Comparison of ENCODE assay signal across 17 mouse cellular contexts in genomic region chr4:85326052-85326451, GRCm38 (mm10).
DNase-seq lines count a peak whose midpoint lies in the region; ATAC-seq lines count a peak whose summit lies in the region.
"Had no signal": no experiment of that assay in that cellular context is flagged by ENCODE, and none has a peak within 500 bp of the region (broad histone marks: within the 10 kb centered on the region; RNA-seq: fewer than 3 reads in every experiment).

No protein-coding gene starts in this region.

- no peaks in the 10 kb centered on the region for H3K36me3 ChIP-seq in forebrain, embryonic 14.5 days (ENCODE audit: control insufficient read depth, insufficient read depth, low read length)
- no peaks in the 10 kb centered on the region for H3K36me3 ChIP-seq in forebrain, embryonic 11.5 days (ENCODE audit: control insufficient read depth, insufficient read depth, low read length)
- no peaks in the 10 kb centered on the region for H3K36me3 ChIP-seq in hindbrain, embryonic 15.5 days
- H3K36me3 ChIP-seq in hindbrain, embryonic 14.5 days (replicated peaks; ENCODE audit: control insufficient read depth, insufficient read depth), result no peaks in the 10 kb centered on the region
- H3K36me3 ChIP-seq in neural tube, embryonic 15.5 days, result no peaks in the 10 kb centered on the region
- H3K36me3 ChIP-seq: embryonic facial prominence, embryonic 13.5 days; heart, embryonic 13.5 days had no signal

- no peak for ATAC-seq in forebrain, embryonic 14.5 days
- no peak for ATAC-seq in forebrain, embryonic 11.5 days (replicated peaks; ENCODE audit: low FRiP score)
- no peak for ATAC-seq in hindbrain, embryonic 15.5 days (ENCODE audit: low FRiP score, low read depth)
- no peak for ATAC-seq in hindbrain, embryonic 14.5 days (ENCODE audit: low FRiP score)
- ATAC-seq in neural tube, embryonic 15.5 days (ENCODE audit: low FRiP score), result no peak
- ATAC-seq in erythroblast, adult 5-6 weeks (replicated peaks; ENCODE audit: low FRiP score, poor library complexity, severe bottlenecking), result no peak

- H3K4me1 ChIP-seq in forebrain, embryonic 14.5 days (ENCODE audit: control insufficient read depth, insufficient read depth, low read length), result no peaks in the 10 kb centered on the region
- no peaks in the 10 kb centered on the region for H3K4me1 ChIP-seq in forebrain, embryonic 11.5 days (replicated peaks; ENCODE audit: control insufficient read depth, insufficient read depth, low read length)
- H3K4me1 ChIP-seq in hindbrain, embryonic 15.5 days (replicated peaks), result peaks cover 2% of the 10 kb centered on the region; the same call in 1 of the 2 replicates
- 0 out of 2 replicates have a peak, but pooled peaks cover 6% of the 10 kb centered on the region for H3K4me1 ChIP-seq in hindbrain, embryonic 14.5 days (replicated peaks; ENCODE audit: control insufficient read depth, insufficient read depth, low read length)
- H3K4me1 ChIP-seq in neural tube, embryonic 15.5 days, result 0 out of 2 replicates have a peak, but pooled peaks cover 7% of the 10 kb centered on the region
- H3K4me1 ChIP-seq: embryonic facial prominence, embryonic 13.5 days; heart, embryonic 13.5 days had no signal

- no peak overlapping the region for H3K4me3 ChIP-seq in forebrain, embryonic 14.5 days (ENCODE audit: low read depth, low read length)
- H3K4me3 ChIP-seq in forebrain, embryonic 11.5 days (ENCODE audit: low read depth, low read length), result no peak overlapping the region
- H3K4me3 ChIP-seq in hindbrain, embryonic 15.5 days, result no peak overlapping the region
- no peak overlapping the region for H3K4me3 ChIP-seq in hindbrain, embryonic 14.5 days (replicated peaks; ENCODE audit: low read length)
- H3K4me3 ChIP-seq in neural tube, embryonic 15.5 days (replicated peaks), result no peak overlapping the region
- H3K4me3 ChIP-seq: embryonic facial prominence, embryonic 13.5 days; heart, embryonic 13.5 days had no signal

- no peak overlapping the region for H3K9ac ChIP-seq in forebrain, embryonic 14.5 days (ENCODE audit: low read length)
- no peak overlapping the region for H3K9ac ChIP-seq in forebrain, embryonic 11.5 days (ENCODE audit: low read length)
- H3K9ac ChIP-seq in hindbrain, embryonic 15.5 days, result no peak overlapping the region
- H3K9ac ChIP-seq in hindbrain, embryonic 14.5 days, result no peak overlapping the region
- H3K9ac ChIP-seq in neural tube, embryonic 15.5 days (replicated peaks), result no peak overlapping the region
- H3K9ac ChIP-seq: embryonic facial prominence, embryonic 13.5 days; heart, embryonic 13.5 days had no signal

- no peak overlapping the region for H3K4me2 ChIP-seq in forebrain, embryonic 14.5 days (ENCODE audit: low read length)
- no peak overlapping the region for H3K4me2 ChIP-seq in forebrain, embryonic 11.5 days (ENCODE audit: low read depth, low read length, severe bottlenecking)
- H3K4me2 ChIP-seq in hindbrain, embryonic 15.5 days, result no peak overlapping the region
- H3K4me2 ChIP-seq in hindbrain, embryonic 14.5 days (replicated peaks), result no peak overlapping the region
- H3K4me2 ChIP-seq in neural tube, embryonic 15.5 days, result no peak overlapping the region
- H3K4me2 ChIP-seq: embryonic facial prominence, embryonic 13.5 days; heart, embryonic 13.5 days had no signal

- H3K9me3 ChIP-seq in forebrain, embryonic 14.5 days (replicated peaks; ENCODE audit: control insufficient read depth, low read length), result no peaks in the 10 kb centered on the region
- H3K9me3 ChIP-seq in forebrain, embryonic 11.5 days (ENCODE audit: control insufficient read depth, low read length), result no peaks in the 10 kb centered on the region
- no peaks in the 10 kb centered on the region for H3K9me3 ChIP-seq in hindbrain, embryonic 15.5 days
- H3K9me3 ChIP-seq in hindbrain, embryonic 14.5 days (ENCODE audit: control insufficient read depth, low read length), result no peaks in the 10 kb centered on the region
- no peaks in the 10 kb centered on the region for H3K9me3 ChIP-seq in neural tube, embryonic 15.5 days (replicated peaks)
- H3K9me3 ChIP-seq: embryonic facial prominence, embryonic 13.5 days; heart, embryonic 13.5 days had no signal

- DNase-seq in forebrain, embryonic 14.5 days (ENCODE audit: low spot score), result no peak
- DNase-seq in forebrain, embryonic 11.5 days (ENCODE audit: low spot score), result no peak
- DNase-seq in hindbrain, embryonic 14.5 days (ENCODE audit: low spot score), result no peak
- DNase-seq in neural tube, embryonic 10.5 days (ENCODE audit: extremely low spot score, low spot score), result no peak
- DNase-seq in urinary bladder, adult 2 months (ENCODE audit: low spot score), result no peak
- DNase-seq: adrenal gland, postnatal 10 days; cerebellum, adult 11-12 months; cerebellum, adult 9-10 months; gastrocnemius, postnatal 36 days; heart, adult 11 months; heart, postnatal 36 days; kidney, adult 11 months had no signal

- 88% methylated on average over 1 of the region's 1 CpGs for WGBS in forebrain, embryonic 14.5 days
- 87% methylated on average over 1 of the region's 1 CpGs for WGBS in forebrain, embryonic 11.5 days
- 81% methylated on average over 1 of the region's 1 CpGs for WGBS in hindbrain, embryonic 15.5 days
- WGBS in hindbrain, embryonic 14.5 days, result 81% methylated on average over 1 of the region's 1 CpGs
- WGBS in neural tube, embryonic 15.5 days, result 79% methylated on average over 1 of the region's 1 CpGs

- no peaks in the 10 kb centered on the region for H3K27me3 ChIP-seq in forebrain, embryonic 14.5 days (replicated peaks; ENCODE audit: control insufficient read depth, insufficient read depth, low read length)
- H3K27me3 ChIP-seq in forebrain, embryonic 11.5 days (ENCODE audit: control insufficient read depth, insufficient read depth, low read length), result no peaks in the 10 kb centered on the region
- H3K27me3 ChIP-seq in hindbrain, embryonic 15.5 days, result no peaks in the 10 kb centered on the region
- no peaks in the 10 kb centered on the region for H3K27me3 ChIP-seq in hindbrain, embryonic 14.5 days (ENCODE audit: control insufficient read depth, insufficient read depth, low read length)
- no peaks in the 10 kb centered on the region for H3K27me3 ChIP-seq in neural tube, embryonic 15.5 days (replicated peaks)
- H3K27me3 ChIP-seq: embryonic facial prominence, embryonic 13.5 days; heart, embryonic 13.5 days had no signal

- H3K27ac ChIP-seq in forebrain, embryonic 14.5 days (ENCODE audit: low read depth, low read length), result peak overlapping the region; percentile 60; the same call in 1 of the 2 replicates
- H3K27ac ChIP-seq in forebrain, embryonic 11.5 days (ENCODE audit: low read depth, low read length), result no peak overlapping the region
- 0 out of 2 replicates have a peak overlapping the region, but pooled peaks have one; percentile 28 for H3K27ac ChIP-seq in hindbrain, embryonic 15.5 days (replicated peaks)
- no peak overlapping the region for H3K27ac ChIP-seq in hindbrain, embryonic 14.5 days
- 0 out of 2 replicates have a peak overlapping the region, but pooled peaks have one; percentile 4 for H3K27ac ChIP-seq in neural tube, embryonic 15.5 days (replicated peaks)
- H3K27ac ChIP-seq: embryonic facial prominence, embryonic 13.5 days; heart, embryonic 13.5 days had no signal

Comparison
In these comparisons a context has a peak if more than half of its experiments do, and no peak if none do; other contexts are left out.
1. H3K27ac ChIP-seq: peak in forebrain, embryonic 14.5 days (single experiment), hindbrain, embryonic 15.5 days (single experiment) and neural tube, embryonic 15.5 days (single experiment); none in forebrain, embryonic 11.5 days (single experiment) and hindbrain, embryonic 14.5 days (single experiment).